Mouse (Mus musculus) testis, postnatal 14 days (tissue): Measurements from ENCODE around the gene Myt1.

Source experiments
- DNase-seq: peaks from one replicate; pipeline ENCODE4 v3.0.0; 2021; ENCODE audit warnings: low spot score

Myt1 gene

DNA sequence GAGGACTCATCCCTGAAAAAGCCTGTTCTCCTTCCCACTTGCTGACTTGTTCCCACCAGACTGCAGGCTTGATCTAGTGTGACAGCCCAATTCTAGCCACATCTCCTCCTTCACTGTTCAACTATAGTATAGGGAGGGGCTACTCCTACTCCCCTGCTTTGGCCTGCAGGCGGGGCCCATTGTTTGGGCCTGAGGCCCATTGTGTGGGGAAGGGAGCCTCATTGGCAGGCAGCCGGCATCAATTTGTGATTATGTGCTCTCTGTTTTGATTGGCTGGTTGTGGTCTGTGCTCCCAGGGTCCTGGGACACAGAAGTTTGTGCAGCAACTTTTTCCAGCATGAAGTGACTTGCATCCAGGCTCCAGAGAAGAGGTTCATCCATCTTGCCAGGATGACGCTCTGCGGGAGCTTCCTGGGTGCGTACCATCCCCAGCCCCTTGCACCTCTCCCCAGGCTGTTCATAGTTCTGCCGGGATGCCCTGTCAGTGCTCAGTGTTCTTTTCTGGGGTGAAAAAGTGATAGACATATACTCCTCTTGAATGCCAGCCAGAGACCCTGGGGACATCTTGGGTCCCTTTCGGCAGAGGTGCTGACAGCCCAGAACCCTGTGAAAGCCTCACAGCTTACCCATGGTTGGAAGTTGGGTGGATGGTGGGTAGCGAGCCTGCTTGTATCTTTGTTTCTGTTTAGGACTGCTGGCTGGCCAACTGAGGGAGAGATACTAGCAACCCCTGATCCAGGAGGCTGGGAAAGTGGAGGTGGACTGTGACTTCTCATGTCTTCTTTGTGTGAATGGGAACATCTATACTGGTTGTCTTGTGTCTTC, at the start of gene Myt1:
Gene Myt1, plus strand, starts transcription at position 327 of the 825 bp plus-strand sequence.
- DNase-seq = no peak

DNA sequence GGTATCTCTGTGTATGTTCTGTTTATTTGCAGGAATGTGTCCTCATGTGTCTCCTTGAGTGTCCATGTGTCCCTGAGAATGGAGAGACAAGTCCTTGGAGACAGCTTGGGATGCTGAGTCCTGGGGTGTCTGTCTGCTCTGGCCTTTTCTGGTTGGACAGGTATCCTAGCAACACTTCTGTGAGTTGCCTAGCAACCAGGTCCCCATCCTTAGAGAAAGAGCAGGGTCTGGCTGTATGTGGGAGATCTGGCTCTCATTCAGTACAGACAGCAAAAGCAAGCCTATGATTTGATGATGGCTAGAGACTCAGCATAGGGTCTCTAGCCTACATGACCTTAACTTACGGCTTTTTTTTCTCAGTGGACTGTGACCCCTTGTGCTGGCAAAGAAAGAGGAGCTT, 49.4 kb upstream of the Myt1 start:
- DNase-seq = no peak

DNA sequence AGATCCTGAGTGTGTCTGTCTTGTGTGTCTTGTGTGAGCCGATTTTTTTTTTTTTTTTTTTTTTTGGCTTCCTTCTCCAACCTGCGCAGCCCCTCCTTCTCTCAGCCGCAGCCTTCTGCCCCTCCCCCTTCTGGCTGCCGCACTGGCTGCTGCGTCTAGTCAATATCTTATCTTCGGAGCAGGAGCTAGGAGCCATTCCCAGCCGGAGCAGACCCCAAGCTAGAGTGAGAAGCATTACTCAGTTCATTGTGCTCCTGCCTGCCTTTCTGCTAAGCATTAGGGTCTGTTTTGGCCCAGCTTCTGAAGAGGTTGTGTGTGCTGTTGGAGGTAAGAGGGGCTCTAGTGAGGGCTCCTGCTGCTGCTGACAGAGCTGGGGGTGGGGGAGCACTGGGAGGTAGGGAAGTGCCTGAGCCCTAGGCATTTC, 48.2 kb upstream of the Myt1 start, which contains the start of gene Oprl1:
Gene Oprl1, plus strand, starts transcription at position 114 of the 424 bp plus-strand sequence.
- no peak for DNase-seq

GRCm38 (mm10) chr2:181715382-181715781, 47.8 kb upstream of the Myt1 start:
- DNase-seq = no peak

- DNase-seq = no peak
Observed at GRCm38 (mm10) chr2:181716991-181717390, 46.1 kb upstream of the Myt1 start.

GRCm38 (mm10) chr2:181720061-181720460, 43.1 kb upstream of the Myt1 start:
- DNase-seq = no peak

DNA sequence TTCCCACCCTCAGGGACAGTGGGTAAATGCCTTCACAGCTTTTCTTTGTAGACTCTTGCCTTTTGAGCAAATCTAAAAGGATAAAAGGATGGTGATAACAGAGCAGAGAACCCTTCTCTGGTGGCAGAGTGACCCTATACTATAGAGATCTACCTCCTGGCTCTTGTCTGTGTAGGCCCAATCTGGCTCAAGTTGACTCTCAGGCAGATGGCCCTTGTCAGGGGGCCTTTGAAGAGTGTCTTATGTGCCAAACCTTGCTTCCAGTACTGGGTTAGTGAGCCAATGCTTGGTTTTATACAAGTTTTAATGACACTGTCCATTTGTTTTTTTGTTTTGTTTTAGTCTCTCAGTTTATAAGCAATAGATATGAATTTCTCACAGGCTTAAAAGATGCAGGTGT, 41.9 kb upstream of the Myt1 start:
- no peak for DNase-seq

DNA sequence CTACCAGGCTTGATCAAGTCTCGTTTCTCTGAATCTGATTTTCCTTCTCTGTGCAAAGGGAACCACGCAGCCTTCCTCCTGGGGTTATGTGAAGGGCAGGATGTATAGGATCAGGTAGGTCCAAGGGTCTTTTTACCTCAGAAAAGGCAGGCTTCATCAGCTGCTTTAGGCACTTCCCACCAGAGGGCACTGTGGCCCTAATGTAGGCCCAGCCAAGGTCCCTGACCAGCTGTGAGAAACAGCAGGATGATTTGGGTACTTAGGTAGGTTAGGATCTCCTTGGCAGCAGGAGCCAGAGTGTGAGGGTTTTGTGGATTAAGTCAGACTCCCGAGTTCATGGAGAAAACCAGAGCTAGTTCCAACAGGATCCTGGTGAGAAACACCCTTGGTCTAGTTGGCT, 40.9 kb upstream of the Myt1 start:
- no peak for DNase-seq

- DNase-seq = no peak
Observed at GRCm38 (mm10) chr2:181727659-181728262, 35.4 kb upstream of the Myt1 start.

DNA sequence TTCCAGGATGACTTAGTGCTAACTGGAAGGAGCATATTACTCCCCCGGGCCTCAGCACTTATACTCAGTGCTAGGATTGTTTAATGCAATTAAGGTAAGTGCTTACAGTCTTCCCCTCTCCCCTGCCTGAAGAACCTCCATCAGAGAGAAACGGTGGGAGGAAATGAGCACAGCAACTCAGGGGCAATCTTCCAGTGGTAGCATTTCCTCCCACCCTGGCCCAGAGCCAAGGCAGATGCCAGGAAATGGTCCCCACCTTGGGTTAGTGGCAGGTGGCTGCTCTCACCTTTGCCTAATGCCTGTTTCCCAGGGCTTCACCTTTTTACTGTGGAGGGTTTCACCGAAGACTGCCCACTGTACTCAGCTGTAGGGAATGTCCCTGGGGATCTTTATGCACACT, 33.1 kb upstream of the Myt1 start:
- no peak for DNase-seq

GRCm38 (mm10) chr2:181752626-181753025, 10.5 kb upstream of the Myt1 start:
- no peak for DNase-seq

DNA sequence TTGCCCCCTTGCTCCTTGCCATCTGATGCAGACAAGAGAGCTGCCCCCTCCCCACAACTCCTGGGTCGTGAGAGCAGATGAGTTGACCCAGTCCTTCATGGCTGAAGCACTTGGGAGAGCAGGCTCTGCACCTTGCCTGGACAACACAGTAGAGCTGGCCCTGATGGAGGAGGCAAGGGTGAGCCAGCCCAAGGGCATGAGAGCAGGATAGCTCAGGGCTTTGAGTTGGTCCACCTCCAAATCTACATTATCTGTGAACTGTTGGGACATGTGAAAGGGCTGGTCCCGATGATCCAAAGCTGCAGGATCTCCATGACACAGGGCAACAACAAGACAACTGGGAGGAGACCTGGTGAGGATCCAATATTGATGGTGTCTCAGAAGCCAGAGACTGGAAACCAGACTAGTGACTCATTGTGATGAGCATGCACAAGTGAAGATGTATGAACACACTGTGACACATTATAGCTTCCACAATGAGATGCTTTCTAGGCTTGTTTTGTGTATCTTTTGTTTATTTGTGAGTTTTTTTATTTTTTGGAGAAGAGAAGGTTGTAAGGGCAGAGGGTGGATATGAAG, 4.9 kb upstream of the Myt1 start:
- no peak for DNase-seq

- no peak for DNase-seq
Observed at GRCm38 (mm10) chr2:181759041-181759440, 4.1 kb upstream of the Myt1 start.

- DNase-seq = no peak
Observed at GRCm38 (mm10) chr2:181763886-181764527, 875 bp downstream of the Myt1 start.

- no peak for DNase-seq
Observed at GRCm38 (mm10) chr2:181764600-181764999, 1.5 kb downstream of the Myt1 start.

DNA sequence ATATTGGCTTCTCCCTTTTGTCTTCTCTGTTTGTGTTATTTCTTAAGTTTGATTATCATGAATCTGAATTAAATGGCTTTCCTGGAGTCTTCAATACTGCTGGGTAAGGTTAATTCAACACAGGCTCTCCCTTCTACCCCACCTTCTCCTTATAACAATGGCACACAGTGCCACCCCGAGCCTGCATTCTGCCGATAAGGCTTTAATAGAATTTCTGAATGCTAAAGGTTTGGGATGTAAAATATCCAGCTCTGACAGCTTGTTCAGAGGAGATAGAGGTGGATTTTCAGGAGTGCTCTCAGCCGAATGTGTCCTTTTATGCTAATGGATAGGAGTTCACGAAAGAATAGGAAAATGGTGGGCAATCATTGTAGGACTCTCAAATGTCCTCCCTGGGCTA, 2.1 kb downstream of the Myt1 start:
- no peak for DNase-seq

DNA sequence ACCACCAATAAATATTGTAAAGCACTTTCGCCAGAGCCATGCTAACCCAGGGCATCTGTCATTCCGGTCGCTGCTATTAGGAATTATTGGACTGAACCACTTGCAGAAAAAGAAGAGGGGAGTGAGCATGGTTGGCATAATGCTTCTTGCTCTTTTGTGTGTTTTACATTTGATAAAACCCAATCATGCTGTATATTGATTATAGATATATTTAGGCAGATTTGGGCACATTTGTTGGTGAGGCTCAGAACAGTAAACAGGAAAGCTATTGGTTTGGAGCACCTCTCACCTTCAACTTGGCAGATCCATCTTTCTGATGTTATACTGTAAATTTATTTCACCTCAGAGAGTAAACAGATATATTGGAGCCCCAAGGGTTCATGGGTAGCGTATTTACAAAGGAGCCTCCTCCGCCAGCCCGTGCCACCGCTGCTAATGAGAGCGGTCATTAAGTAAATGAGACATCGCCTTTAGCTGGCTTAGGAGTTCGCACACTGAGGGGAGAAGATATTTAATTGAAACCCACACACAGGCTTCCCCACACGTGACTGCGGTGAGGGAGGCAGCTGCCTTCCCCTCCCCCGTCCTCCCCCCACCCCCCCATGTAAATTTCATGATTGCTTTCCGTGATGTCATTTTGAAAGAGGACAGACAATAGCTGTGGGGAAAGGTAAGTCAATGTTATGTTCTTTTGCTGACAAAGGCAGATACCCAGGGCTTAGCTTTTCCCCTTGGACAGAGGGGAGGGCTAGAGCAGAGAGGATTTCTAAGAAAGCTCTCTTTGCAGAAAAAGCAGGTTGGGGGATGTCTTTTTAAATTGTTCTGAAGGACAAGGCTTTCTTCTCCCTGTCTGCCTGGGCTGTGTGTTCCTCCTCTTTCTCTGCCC, 3.8 kb downstream of the Myt1 start:
- no peak for DNase-seq

- no peak for DNase-seq
Observed at GRCm38 (mm10) chr2:181768451-181768850, 5.3 kb downstream of the Myt1 start.

- DNase-seq = no peak
Observed at GRCm38 (mm10) chr2:181769397-181769796, 6.3 kb downstream of the Myt1 start.

DNA sequence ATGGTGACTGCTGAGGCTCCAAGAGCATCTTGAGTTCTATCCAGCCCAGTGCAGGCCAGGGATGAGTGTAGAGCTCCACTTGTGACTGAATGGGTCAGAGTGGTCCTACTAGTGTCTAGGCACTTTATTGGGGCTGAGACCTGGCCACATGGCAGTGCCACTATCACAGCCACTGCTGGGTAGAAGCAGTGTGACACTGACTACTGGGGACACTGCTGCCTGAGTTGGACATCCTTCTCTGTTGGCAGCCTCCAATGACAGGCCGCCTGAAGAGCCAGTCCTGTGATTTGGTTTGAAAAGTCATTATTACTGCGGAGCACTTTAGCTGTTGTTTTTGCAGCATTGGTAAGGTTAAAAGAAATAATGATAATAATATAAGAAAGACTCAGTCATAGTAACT, 10.1 kb downstream of the Myt1 start:
- no peak for DNase-seq

DNA sequence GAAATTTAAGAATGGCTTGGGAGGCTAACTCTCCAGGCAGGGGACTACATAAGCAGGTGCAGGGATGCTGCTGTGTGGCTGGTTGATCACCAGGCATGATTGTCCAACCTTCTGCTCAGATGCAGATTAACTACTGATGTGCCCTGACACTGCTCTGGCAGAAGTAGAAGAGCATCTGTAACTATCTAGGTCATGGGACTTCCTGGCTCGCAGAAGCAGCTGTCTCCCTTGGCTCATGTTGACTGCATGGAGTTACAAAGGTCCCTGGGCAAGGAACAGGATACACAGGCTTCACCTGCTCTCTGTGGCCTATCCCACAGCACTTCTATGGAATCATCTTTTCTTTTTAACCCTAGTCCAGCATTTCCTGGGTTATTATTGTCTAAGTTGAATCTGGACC, 12.7 kb downstream of the Myt1 start:
- no peak for DNase-seq

GRCm38 (mm10) chr2:181777715-181778114, 14.6 kb downstream of the Myt1 start:
- no peak for DNase-seq
